Mouse (Mus musculus) intestine, postnatal 0 days (tissue): Measurements from ENCODE around the gene 2210010C04Rik. TPM values are rescaled to one million over a fixed set of nuclear protein-coding genes. Genes with fewer than 3 reads are reported as not detected.

Experiments used
- ATAC-seq: fragments of 200-750 bp; cut with Nextera tagmentation; 2 replicates; pipeline ENCODE4 v1.8.0; 2017; ENCODE audit warnings: mild to moderate bottlenecking, moderate TSS enrichment, moderate library complexity
- H3K27ac ChIP-seq: fragments of 300-500 bp; sonication (generic); 2 replicates; pipeline ENCODE4 v1.5.1; 2014; ENCODE audit warnings: mild to moderate bottlenecking, low read depth, low read length, moderate library complexity
- H3K27me3 ChIP-seq: fragments of 300-500 bp; sonication (generic); replicated peaks from 2 replicates; pipeline ENCODE4 v1.6.1; 2014; ENCODE audit warnings: low read length, mixed read lengths; ENCODE audit not compliant: control insufficient read depth, insufficient read depth
- H3K36me3 ChIP-seq: fragments of 300-500 bp; sonication (generic); 2 replicates; pipeline ENCODE4 v1.6.1; 2014; ENCODE audit warnings: mild to moderate bottlenecking, moderate library complexity; ENCODE audit not compliant: control insufficient read depth, insufficient read depth
- H3K4me1 ChIP-seq: fragments of 300-500 bp; sonication (generic); replicated peaks from 2 replicates; pipeline ENCODE4 v1.6.1; 2014; ENCODE audit warnings: antibody characterized with exemption, low read length, mixed read lengths; ENCODE audit not compliant: control insufficient read depth, insufficient read depth
- H3K4me2 ChIP-seq: fragments of 300-500 bp; sonication (generic); replicated peaks from 2 replicates; pipeline ENCODE4 v1.6.1; 2014; ENCODE audit warnings: low read depth, mild to moderate bottlenecking, moderate library complexity
- H3K4me3 ChIP-seq: fragments of 300-500 bp; sonication (generic); 2 replicates; pipeline ENCODE4 v1.5.1; 2014; ENCODE audit warnings: low read depth, low read length
- H3K9ac ChIP-seq: fragments of 300-500 bp; sonication (generic); 2 replicates; pipeline ENCODE4 v1.6.1; 2014; ENCODE audit warnings: mild to moderate bottlenecking, low read depth, low read length
- H3K9me3 ChIP-seq: fragments of 300-500 bp; sonication (generic); 2 replicates; pipeline ENCODE4 v1.6.1; 2016; ENCODE audit warnings: mixed run types; ENCODE audit not compliant: control insufficient read depth
- CTCF ChIP-seq: sonication (generic); IDR thresholded peaks from 2 replicates; pipeline ENCODE4 v1.5.1; 2016; ENCODE audit warnings: low read depth, mild to moderate bottlenecking, control low read depth, antibody characterized with exemption, moderate library complexity
- WGBS: fragments of 180-500 bp; shearing (Covaris S2); extraction: QIAGEN DNeasy Blood & Tissue Kit; methylation state at CpG from one replicate; pipeline ENCODE4 v1.1.7; 2014; 5-methylcytosine and 5-hydroxymethylcytosine counted together
- polyA plus RNA-seq: library from polyadenylated mRNA; unstranded; fragments of >200 nt; fragmentation: Nextera tagmentation; extraction: Ambion mirVana; gene quantifications from 2 replicates; pipeline ENCODE4 v1.2.1, GENCODE M21; 2015

Gene 2210010C04Rik
- polyA plus RNA-seq, 1 experiment from 2014 or later = 2.2 TPM

DNA sequence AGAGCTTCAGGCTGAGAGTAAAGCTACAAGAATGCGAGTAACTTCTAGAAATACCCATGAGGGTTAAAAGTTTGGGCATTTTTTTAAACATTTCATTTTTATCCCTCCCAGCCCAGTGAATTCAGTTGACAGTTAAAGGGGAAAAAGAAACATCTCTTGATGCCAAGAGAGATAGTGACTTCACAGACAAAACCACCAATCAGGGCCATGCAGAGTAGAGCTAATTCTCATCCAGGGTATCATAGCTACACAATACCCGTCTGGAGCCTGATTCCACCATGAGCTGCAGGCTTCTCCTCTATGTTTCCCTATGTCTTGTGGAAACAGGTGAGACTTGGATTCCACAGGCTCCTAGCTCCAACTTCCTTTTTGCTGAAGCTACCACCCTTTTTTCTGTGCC, 26.8 kb upstream of the 2210010C04Rik start:
- Histone ChIP-seq H3K36me3 (no peaks in the 10 kb centered on the region), H3K4me1 (no peaks in the 10 kb centered on the region), H3K9ac (no peak overlapping the region), H3K9me3 (no peaks in the 10 kb centered on the region), H3K27me3 (no peaks in the 10 kb centered on the region), H3K4me2 (no peak overlapping the region), H3K4me3 (no peak overlapping the region), H3K27ac (no peak overlapping the region)
- ATAC-seq = no peak
- TF ChIP-seq CTCF = no peak
- 74% methylated on average over 2 of the region's 2 CpGs for WGBS

GRCm38 (mm10) chr6:41061085-41061484, 25.8 kb upstream of the 2210010C04Rik start:
- no peak overlapping the region for H3K27ac ChIP-seq
- no peak overlapping the region for H3K9ac ChIP-seq
- H3K4me3 ChIP-seq = no peak overlapping the region
- H3K36me3 ChIP-seq = no peaks in the 10 kb centered on the region
- peak; percentile 28; the same call in 1 of the 2 replicates for TF ChIP-seq CTCF
- no peaks in the 10 kb centered on the region for H3K27me3 ChIP-seq
- no peaks in the 10 kb centered on the region for H3K4me1 ChIP-seq
- no peaks in the 10 kb centered on the region for H3K9me3 ChIP-seq
- 76% methylated on average over 5 of the region's 5 CpGs for WGBS
- H3K4me2 ChIP-seq = no peak overlapping the region
- ATAC-seq = no peak

DNA sequence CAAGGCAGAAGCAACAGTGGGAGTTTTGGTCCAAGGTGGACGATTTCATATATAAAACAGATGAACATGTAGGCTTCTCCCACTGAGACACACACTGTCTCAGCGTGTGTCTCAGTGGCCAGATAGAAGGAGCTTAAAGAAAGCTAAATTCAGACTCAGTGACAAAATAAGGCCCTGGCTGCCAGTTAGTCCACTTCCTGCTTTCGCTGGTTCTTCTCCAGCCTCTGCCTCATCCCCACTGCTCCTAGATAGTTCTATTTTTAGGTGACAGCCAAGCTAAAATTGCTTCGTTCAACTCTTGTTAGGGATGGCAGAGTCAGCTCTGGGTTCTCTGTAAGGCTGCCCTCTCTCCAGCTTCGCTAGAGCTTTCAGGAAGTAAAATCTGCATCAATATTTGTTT, 22.3 kb upstream of the 2210010C04Rik start:
- no peaks in the 10 kb centered on the region for H3K36me3 ChIP-seq
- H3K9me3 ChIP-seq = no peaks in the 10 kb centered on the region
- no peaks in the 10 kb centered on the region for H3K27me3 ChIP-seq
- H3K4me2 ChIP-seq = no peak overlapping the region
- 71% methylated on average over 5 of the region's 5 CpGs for WGBS
- H3K9ac ChIP-seq = no peak overlapping the region
- no peaks in the 10 kb centered on the region for H3K4me1 ChIP-seq
- no peak for TF ChIP-seq CTCF
- H3K27ac ChIP-seq = no peak overlapping the region
- H3K4me3 ChIP-seq = no peak overlapping the region
- no peak for ATAC-seq

DNA sequence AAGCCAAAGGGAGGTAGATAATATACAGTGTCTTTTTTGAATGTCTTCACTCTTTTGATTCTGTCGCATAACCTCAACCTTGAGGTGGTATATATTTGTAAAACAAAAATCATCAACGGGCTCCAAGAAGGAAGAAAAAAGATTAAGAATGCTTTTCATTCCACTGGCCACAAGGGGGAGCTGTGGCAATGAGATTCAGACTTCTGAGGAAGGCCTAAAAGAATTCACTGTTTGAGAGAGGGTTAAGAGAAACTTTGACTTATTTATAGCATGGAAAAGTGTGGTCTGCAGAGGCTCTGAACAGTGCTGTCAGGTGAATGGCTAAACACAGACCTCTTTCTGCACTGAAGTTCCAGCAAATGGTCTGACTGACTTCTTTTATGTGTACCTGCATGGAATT, 20.3 kb upstream of the 2210010C04Rik start:
- ATAC-seq = no peak
- H3K4me1 ChIP-seq = no peaks in the 10 kb centered on the region
- peak; percentile 78 for TF ChIP-seq CTCF
- H3K9me3 ChIP-seq = no peaks in the 10 kb centered on the region
- H3K4me3 ChIP-seq = no peak overlapping the region
- no peaks in the 10 kb centered on the region for H3K27me3 ChIP-seq
- H3K9ac ChIP-seq = no peak overlapping the region
- no peak overlapping the region for H3K4me2 ChIP-seq
- no peak overlapping the region for H3K27ac ChIP-seq
- 26% methylated on average over 2 of the region's 2 CpGs for WGBS
- H3K36me3 ChIP-seq = no peaks in the 10 kb centered on the region

GRCm38 (mm10) chr6:41054379-41054778, 19.1 kb upstream of the 2210010C04Rik start:
- Histone ChIP-seq H3K27ac (no peak overlapping the region), H3K9me3 (no peaks in the 10 kb centered on the region), H3K9ac (no peak overlapping the region), H3K36me3 (no peaks in the 10 kb centered on the region), H3K4me1 (no peaks in the 10 kb centered on the region), H3K4me3 (no peak overlapping the region), H3K27me3 (no peaks in the 10 kb centered on the region), H3K4me2 (no peak overlapping the region)
- WGBS = 79% methylated on average over 2 of the region's 2 CpGs
- ATAC-seq = no peak
- no peak for TF ChIP-seq CTCF

DNA sequence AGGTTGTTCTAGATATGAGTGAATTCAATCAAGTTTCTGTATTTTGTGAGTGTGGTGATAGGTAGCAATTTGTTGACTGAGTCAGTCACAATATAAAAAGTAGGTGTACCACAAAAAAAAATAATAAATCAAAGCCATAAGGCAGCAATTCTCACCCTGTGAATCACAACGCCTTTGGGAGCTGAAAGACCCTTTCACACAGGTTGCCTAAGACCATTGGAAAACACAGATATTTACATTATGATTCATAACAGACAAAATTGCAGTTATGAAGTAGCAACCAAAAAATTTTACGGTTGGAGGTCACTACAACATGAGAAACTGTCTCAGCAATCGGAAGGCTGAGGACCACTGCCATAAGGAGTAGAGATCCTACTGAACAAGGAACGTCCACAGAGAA, 16.5 kb upstream of the 2210010C04Rik start:
- TF ChIP-seq CTCF = no peak
- no peak overlapping the region for H3K4me3 ChIP-seq
- no peak for ATAC-seq
- H3K4me2 ChIP-seq = no peak overlapping the region
- no peaks in the 10 kb centered on the region for H3K36me3 ChIP-seq
- no peak overlapping the region for H3K9ac ChIP-seq
- 82% methylated on average over 4 of the region's 4 CpGs for WGBS
- H3K27me3 ChIP-seq = no peaks in the 10 kb centered on the region
- H3K4me1 ChIP-seq = no peaks in the 10 kb centered on the region
- H3K9me3 ChIP-seq = no peaks in the 10 kb centered on the region
- no peak overlapping the region for H3K27ac ChIP-seq

DNA sequence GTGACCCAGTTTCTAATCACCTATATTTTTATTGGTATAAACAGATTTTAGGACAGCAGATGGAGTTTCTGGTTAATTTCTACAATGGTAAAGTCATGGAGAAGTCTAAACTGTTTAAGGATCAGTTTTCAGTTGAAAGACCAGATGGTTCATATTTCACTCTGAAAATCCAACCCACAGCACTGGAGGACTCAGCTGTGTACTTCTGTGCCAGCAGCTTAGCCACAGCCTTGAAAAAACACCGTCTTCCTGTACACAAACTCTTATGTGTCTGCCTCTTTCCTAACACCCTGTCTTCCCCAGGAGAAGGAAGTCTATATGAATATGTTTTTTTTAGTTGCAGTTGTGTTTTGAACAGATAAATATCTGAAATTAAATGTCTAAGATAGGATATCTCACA, 13.3 kb upstream of the 2210010C04Rik start:
- Histone ChIP-seq H3K27me3 (no peaks in the 10 kb centered on the region), H3K4me3 (no peak overlapping the region), H3K9me3 (no peaks in the 10 kb centered on the region), H3K9ac (no peak overlapping the region), H3K4me1 (no peaks in the 10 kb centered on the region), H3K27ac (no peak overlapping the region), H3K4me2 (no peak overlapping the region), H3K36me3 (no peaks in the 10 kb centered on the region)
- no peak for TF ChIP-seq CTCF
- ATAC-seq = no peak
- whole genome bisulfite sequencing = 55% methylated on average over 1 of the region's 1 CpGs
